Mouse (Mus musculus): ENCODE data around the gene Krt10. TPM values are rescaled to one million over a fixed set of nuclear protein-coding genes. Genes with fewer than 3 reads are reported as not detected.

The Krt10 gene
- polyA plus RNA-seq, 1 experiment from 2014 or later, result 14.2 TPM

DNA sequence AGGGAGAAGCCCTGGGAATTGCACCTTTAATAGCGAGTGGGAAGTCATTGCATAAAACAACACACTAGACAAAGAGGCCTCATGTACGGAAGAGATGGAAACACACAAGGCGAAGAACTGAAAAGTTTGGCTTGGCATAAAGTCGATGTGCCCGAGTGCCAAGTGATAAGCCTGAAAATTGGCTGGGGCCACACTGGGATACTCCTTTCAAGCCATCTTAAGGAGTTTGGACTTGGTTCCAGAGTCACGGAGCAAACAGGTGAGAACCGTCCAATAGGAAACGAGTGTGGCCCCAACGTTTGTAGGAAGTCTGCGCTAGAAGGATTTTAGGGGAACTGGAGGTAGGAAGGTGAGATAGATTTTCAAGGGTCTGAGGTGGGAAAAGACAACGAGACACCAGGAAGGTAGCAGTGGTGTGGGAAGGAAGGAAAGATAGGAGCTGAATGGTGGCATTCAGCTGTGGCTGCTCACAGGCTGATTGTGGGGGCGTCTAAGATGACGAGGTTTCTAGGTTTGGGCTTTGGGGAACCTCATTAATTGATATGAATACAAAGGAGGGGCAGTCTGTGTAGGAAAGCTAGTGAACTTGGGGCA is 10.9 kb upstream of the Krt10 start:
- no peaks in the 10 kb centered on the region for H3K4me1 ChIP-seq
- H3K36me3 ChIP-seq, result no peaks in the 10 kb centered on the region
- 74% methylated on average over 13 of the region's 13 CpGs for WGBS
- peaks cover 49% of the 10 kb centered on the region for H3K27me3 ChIP-seq (replicated peaks)
- H3K9me3 ChIP-seq, result no peaks in the 10 kb centered on the region
- H3K4me3 ChIP-seq, result no peak overlapping the region
- no peak overlapping the region for H3K4me2 ChIP-seq
- H3K27ac ChIP-seq (replicated peaks), result no peak overlapping the region
- no peak for ATAC-seq (ENCODE audit: extremely low read depth, insufficient number of reproducible peaks, low FRiP score, low TSS enrichment)
- no peak overlapping the region for H3K9ac ChIP-seq

- ATAC-seq (ENCODE audit: extremely low read depth, insufficient number of reproducible peaks, low FRiP score, low TSS enrichment), result no peak
- 52% methylated on average over 8 of the region's 8 CpGs for WGBS
- no peaks in the 10 kb centered on the region for H3K36me3 ChIP-seq
Observed at GRCm38 (mm10) chr11:99398832-99399231, 9.7 kb upstream of the Krt10 start.

GRCm38 (mm10) chr11:99398084-99398483 is 8.9 kb upstream of the Krt10 start:
- no peak overlapping the region for H3K4me2 ChIP-seq
- H3K27me3 ChIP-seq (replicated peaks), result peaks cover 49% of the 10 kb centered on the region
- no peak overlapping the region for H3K27ac ChIP-seq (replicated peaks)
- H3K4me1 ChIP-seq, result no peaks in the 10 kb centered on the region
- H3K9me3 ChIP-seq, result no peaks in the 10 kb centered on the region
- H3K4me3 ChIP-seq, result no peak overlapping the region
- no peak for ATAC-seq (ENCODE audit: extremely low read depth, insufficient number of reproducible peaks, low FRiP score, low TSS enrichment)
- no peak overlapping the region for H3K9ac ChIP-seq
- no peaks in the 10 kb centered on the region for H3K36me3 ChIP-seq
- WGBS, result 52% methylated on average over 3 of the region's 3 CpGs

More at GRCm38 (mm10) chr11:99398832-99399231, 9.7 kb upstream of the Krt10 start:
- Histone ChIP-seq H3K4me3 (no peak overlapping the region), H3K9me3 (no peaks in the 10 kb centered on the region), H3K9ac (no peak overlapping the region), H3K27ac (replicated peaks) (no peak overlapping the region), H3K4me2 (no peak overlapping the region), H3K4me1 (no peaks in the 10 kb centered on the region), H3K27me3 (replicated peaks) (peaks cover 52% of the 10 kb centered on the region)

DNA sequence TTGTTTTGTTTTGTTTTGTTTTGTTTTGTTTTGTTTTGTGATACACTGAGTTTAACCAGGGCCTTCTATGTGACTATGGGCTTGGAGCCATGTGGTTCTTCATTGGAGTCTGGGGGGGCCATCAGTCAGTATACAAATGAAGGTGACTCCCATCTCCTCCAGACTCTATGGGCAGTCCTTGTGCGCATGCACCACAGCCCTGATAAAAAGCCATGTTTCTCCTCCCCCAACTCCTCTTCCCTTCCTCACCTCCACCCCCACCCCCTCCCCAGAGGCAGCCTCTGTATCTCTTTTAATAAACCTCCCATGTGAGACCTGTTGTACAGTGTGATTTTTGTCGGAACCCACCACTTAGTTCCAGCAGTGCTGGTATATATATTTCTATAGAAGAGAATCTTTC is 7.5 kb upstream of the Krt10 start:
- peaks cover 40% of the 10 kb centered on the region for H3K27me3 ChIP-seq (replicated peaks)
- WGBS, result 78% methylated on average over 2 of the region's 2 CpGs
- ATAC-seq (ENCODE audit: extremely low read depth, insufficient number of reproducible peaks, low FRiP score, low TSS enrichment), result no peak

GRCm38 (mm10) chr11:99396034-99396433 is 6.9 kb upstream of the Krt10 start:
- Histone ChIP-seq H3K27ac (replicated peaks) (no peak overlapping the region), H3K9ac (no peak overlapping the region), H3K4me1 (no peaks in the 10 kb centered on the region)

More for the DNA sequence above, 7.5 kb upstream of the Krt10 start:
- Histone ChIP-seq H3K27ac (replicated peaks) (no peak overlapping the region), H3K4me1 (no peaks in the 10 kb centered on the region), H3K9ac (no peak overlapping the region), H3K4me3 (no peak overlapping the region), H3K9me3 (no peaks in the 10 kb centered on the region), H3K36me3 (no peaks in the 10 kb centered on the region), H3K4me2 (no peak overlapping the region)

GRCm38 (mm10) chr11:99392492-99392891 is 3.3 kb upstream of the Krt10 start:
- Histone ChIP-seq H3K9ac (no peak overlapping the region), H3K4me1 (no peaks in the 10 kb centered on the region), H3K4me2 (no peak overlapping the region), H3K27ac (replicated peaks) (no peak overlapping the region), H3K36me3 (no peaks in the 10 kb centered on the region), H3K4me3 (no peak overlapping the region), H3K9me3 (no peaks in the 10 kb centered on the region), H3K27me3 (replicated peaks) (peaks cover 17% of the 10 kb centered on the region)
- no peak for ATAC-seq (ENCODE audit: extremely low read depth, insufficient number of reproducible peaks, low FRiP score, low TSS enrichment)
- 77% methylated on average over 10 of the region's 10 CpGs for WGBS

More at GRCm38 (mm10) chr11:99396034-99396433, 6.9 kb upstream of the Krt10 start:
- Histone ChIP-seq H3K4me2 (no peak overlapping the region), H3K36me3 (no peaks in the 10 kb centered on the region), H3K4me3 (no peak overlapping the region), H3K27me3 (replicated peaks) (peaks cover 41% of the 10 kb centered on the region), H3K9me3 (no peaks in the 10 kb centered on the region)
- WGBS, result 35% methylated on average over 3 of the region's 3 CpGs
- no peak for ATAC-seq (ENCODE audit: extremely low read depth, insufficient number of reproducible peaks, low FRiP score, low TSS enrichment)

DNA sequence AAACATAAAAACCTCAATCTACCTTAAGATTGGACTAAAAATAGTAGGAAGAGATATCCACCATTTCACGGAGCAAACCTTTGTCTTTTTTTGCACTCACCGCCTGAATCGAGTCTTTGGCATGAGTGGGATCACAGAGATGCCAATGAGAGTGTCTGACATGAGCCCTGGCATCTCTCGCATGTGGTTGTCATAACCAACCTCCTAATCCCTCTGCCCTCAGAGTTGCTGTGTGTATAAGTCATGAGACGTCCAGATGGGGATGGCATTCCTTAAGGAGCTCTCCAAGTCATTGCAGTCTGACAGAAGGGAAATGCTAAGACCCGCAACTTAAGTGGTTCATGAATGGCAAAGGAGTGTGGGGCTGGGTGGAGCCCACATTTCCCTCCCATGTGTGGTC is 2.2 kb upstream of the Krt10 start:
- Histone ChIP-seq H3K36me3 (no peaks in the 10 kb centered on the region), H3K4me3 (no peak overlapping the region)
- 71% methylated on average over 6 of the region's 6 CpGs for WGBS

GRCm38 (mm10) chr11:99390866-99391265 is 1.7 kb upstream of the Krt10 start:
- no peak overlapping the region for H3K27ac ChIP-seq (replicated peaks)
- H3K4me3 ChIP-seq, result no peak overlapping the region
- no peaks in the 10 kb centered on the region for H3K36me3 ChIP-seq
- H3K4me1 ChIP-seq, result no peaks in the 10 kb centered on the region
- H3K27me3 ChIP-seq (replicated peaks), result peaks cover 8% of the 10 kb centered on the region
- H3K9ac ChIP-seq, result no peak overlapping the region
- H3K9me3 ChIP-seq, result no peaks in the 10 kb centered on the region
- no peak overlapping the region for H3K4me2 ChIP-seq
- WGBS, result 48% methylated on average over 7 of the region's 7 CpGs
- ATAC-seq (ENCODE audit: extremely low read depth, insufficient number of reproducible peaks, low FRiP score, low TSS enrichment), result no peak

More for the DNA sequence above, 2.2 kb upstream of the Krt10 start:
- no peaks in the 10 kb centered on the region for H3K4me1 ChIP-seq
- H3K27ac ChIP-seq (replicated peaks), result no peak overlapping the region
- no peak overlapping the region for H3K4me2 ChIP-seq
- H3K27me3 ChIP-seq (replicated peaks), result peaks cover 11% of the 10 kb centered on the region
- H3K9ac ChIP-seq, result no peak overlapping the region
- H3K9me3 ChIP-seq, result no peaks in the 10 kb centered on the region
- no peak for ATAC-seq (ENCODE audit: extremely low read depth, insufficient number of reproducible peaks, low FRiP score, low TSS enrichment)

GRCm38 (mm10) chr11:99388661-99389060 is 503 bp downstream of the Krt10 start:
- Histone ChIP-seq H3K4me3 (no peak overlapping the region), H3K36me3 (no peaks in the 10 kb centered on the region), H3K27me3 (replicated peaks) (peaks cover 12% of the 10 kb centered on the region), H3K4me1 (no peaks in the 10 kb centered on the region), H3K27ac (replicated peaks) (no peak overlapping the region), H3K9ac (no peak overlapping the region), H3K9me3 (no peaks in the 10 kb centered on the region), H3K4me2 (no peak overlapping the region)
- WGBS, result 88% methylated on average over 18 of the region's 18 CpGs
- no peak for ATAC-seq (ENCODE audit: extremely low read depth, insufficient number of reproducible peaks, low FRiP score, low TSS enrichment)

- Histone ChIP-seq H3K9me3 (no peaks in the 10 kb centered on the region), H3K27ac (replicated peaks) (peak overlapping the region; percentile 98), H3K4me3 (peak overlapping the region; percentile 70), H3K4me2 (peak overlapping the region; percentile 77), H3K9ac (peak overlapping the region; percentile 83), H3K27me3 (replicated peaks) (peaks cover 37% of the 10 kb centered on the region), H3K4me1 (no peaks in the 10 kb centered on the region), H3K36me3 (no peaks in the 10 kb centered on the region)
- peak; percentile 54; the same call in 1 of the 2 replicates for ATAC-seq (ENCODE audit: extremely low read depth, insufficient number of reproducible peaks, low FRiP score, low TSS enrichment)
- WGBS, result 2% methylated on average over 71 of the region's 71 CpGs
Observed at GRCm38 (mm10) chr11:99385813-99386721, 3.1 kb downstream of the Krt10 start.

DNA sequence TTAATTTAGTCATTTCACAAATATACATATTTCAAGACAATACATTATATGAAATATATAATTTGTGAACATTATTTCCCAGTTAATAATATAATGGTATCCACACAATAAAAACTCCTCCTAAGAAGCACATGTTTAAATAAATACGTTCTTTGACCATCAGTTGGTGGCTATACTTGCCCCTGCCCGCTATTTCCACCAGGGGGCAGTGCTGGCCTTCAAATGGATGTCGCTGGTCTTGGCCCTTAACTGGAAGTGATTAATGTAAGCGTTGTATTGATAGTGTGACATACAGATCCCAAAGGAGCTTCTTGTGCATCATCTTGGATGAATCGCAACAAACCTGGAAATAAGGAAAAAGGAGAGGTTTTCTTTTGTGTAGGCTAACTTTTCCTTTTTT is 9.6 kb downstream of the Krt10 start:
- H3K36me3 ChIP-seq, result no peaks in the 10 kb centered on the region
- no peak for ATAC-seq (ENCODE audit: extremely low read depth, insufficient number of reproducible peaks, low FRiP score, low TSS enrichment)

More for the DNA sequence above, 9.6 kb downstream of the Krt10 start:
- peaks cover 65% of the 10 kb centered on the region for H3K27me3 ChIP-seq (replicated peaks)
- no peak overlapping the region for H3K4me2 ChIP-seq
- H3K9ac ChIP-seq, result no peak overlapping the region
- H3K4me1 ChIP-seq, result no peaks in the 10 kb centered on the region
- no peaks in the 10 kb centered on the region for H3K9me3 ChIP-seq
- H3K27ac ChIP-seq (replicated peaks), result no peak overlapping the region
- 18% methylated on average over 5 of the region's 5 CpGs for WGBS
- no peak overlapping the region for H3K4me3 ChIP-seq

All from heart, embryonic 13.5 days (tissue).